Mouse (Mus musculus): ENCODE data around the gene Bsnd.

The Bsnd gene

GRCm38 (mm10) chr4:106480545-106480944 lies 11.5 kb downstream of the Bsnd start:
- no peak for DNase-seq

- peak; percentile 56 for DNase-seq
These were observed 17.8 kb downstream of the Bsnd start for GRCm38 (mm10) chr4:106474241-106474640.

GRCm38 (mm10) chr4:106472335-106472734 lies 19.7 kb downstream of the Bsnd start:
- DNase-seq: no peak

GRCm38 (mm10) chr4:106470921-106471320 lies 21.2 kb downstream of the Bsnd start:
- DNase-seq: no peak

- no peak for DNase-seq
These were observed 24.5 kb downstream of the Bsnd start for GRCm38 (mm10) chr4:106467420-106468110.

- no peak for DNase-seq
These were observed 28.8 kb downstream of the Bsnd start for GRCm38 (mm10) chr4:106463174-106463801.

GRCm38 (mm10) chr4:106462524-106462923 lies 29.6 kb downstream of the Bsnd start:
- DNase-seq: no peak

GRCm38 (mm10) chr4:106462016-106462415 lies 30.1 kb downstream of the Bsnd start:
- DNase-seq: no peak

GRCm38 (mm10) chr4:106454541-106454940 lies 37.5 kb downstream of the Bsnd start:
- no peak for DNase-seq

- no peak for DNase-seq
These were observed 38.6 kb downstream of the Bsnd start for GRCm38 (mm10) chr4:106453516-106453915.

- no peak for DNase-seq
These were observed 39.0 kb downstream of the Bsnd start for GRCm38 (mm10) chr4:106453108-106453507.

- no peak for DNase-seq
These were observed 39.7 kb downstream of the Bsnd start for GRCm38 (mm10) chr4:106452401-106452800.

- DNase-seq: peak; percentile 62
These were observed 42.8 kb downstream of the Bsnd start for GRCm38 (mm10) chr4:106449306-106449705.

GRCm38 (mm10) chr4:106443182-106443581 lies 48.9 kb downstream of the Bsnd start:
- DNase-seq: no peak

- DNase-seq: no peak
These were observed 53.3 kb downstream of the Bsnd start for GRCm38 (mm10) chr4:106438763-106439162.

- no peak for DNase-seq
These were observed 54.9 kb downstream of the Bsnd start for GRCm38 (mm10) chr4:106437207-106437606.

- DNase-seq: no peak
These were observed 55.6 kb downstream of the Bsnd start for GRCm38 (mm10) chr4:106436475-106436874.

GRCm38 (mm10) chr4:106435426-106435825 lies 56.7 kb downstream of the Bsnd start:
- no peak for DNase-seq

Data from liver (tissue).